Mouse (Mus musculus) thymus, postnatal 25 days (tissue): ENCODE measurements around the gene Vmn2r6.
"Not testable (repeated sequence)": the region's sequence is repeated elsewhere in the genome, so short reads cannot be mapped to it uniquely, and the experiment has no call there.

Source experiments
- DNase-seq: peaks from one replicate; pipeline ENCODE4 v3.0.0; 2022

Vmn2r6 gene

DNA sequence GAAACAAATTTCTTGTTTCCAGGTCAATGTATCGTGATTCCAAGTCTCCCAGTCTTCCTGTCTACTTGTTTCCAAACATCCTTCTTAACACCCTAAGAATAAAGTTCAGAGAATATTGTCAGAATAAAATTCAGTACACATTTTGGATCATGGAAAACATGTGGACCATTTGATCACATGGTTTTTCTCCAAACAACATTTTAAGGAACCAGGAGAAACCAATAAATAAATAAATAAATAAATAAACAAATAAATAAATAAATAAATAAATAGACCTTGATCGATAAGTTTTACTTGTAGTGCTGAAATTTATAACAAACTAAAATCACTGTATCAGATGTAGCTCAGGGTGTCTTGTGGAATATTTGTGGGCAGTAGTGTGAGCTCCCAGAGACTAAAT, at the start of gene Vmn2r6:
Gene Vmn2r6 (minus strand): TSS at position 101 of the 400 bp plus-strand sequence.
- DNase-seq: not testable (repeated sequence)

DNA sequence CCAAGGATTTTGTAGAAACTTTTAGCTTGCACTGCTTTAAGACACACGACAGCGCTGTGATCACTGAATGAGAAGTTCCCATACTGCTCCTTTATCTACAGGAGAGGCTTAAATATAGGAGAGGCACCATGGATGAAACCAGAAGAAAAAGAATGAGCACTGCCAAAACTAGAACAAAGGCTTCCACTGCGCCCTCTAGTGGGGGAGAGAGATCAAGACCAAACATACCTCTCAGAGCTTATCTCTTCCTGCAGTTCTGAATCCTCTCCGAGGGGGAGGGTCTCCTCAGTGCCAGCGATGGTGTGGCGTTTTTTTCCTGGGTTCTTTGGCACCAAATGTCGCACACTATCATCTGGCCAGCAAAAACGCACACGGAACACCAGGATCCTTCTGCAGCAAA, 22.0 kb upstream of the Vmn2r6 start:
- no peak for DNase-seq

- not testable (repeated sequence) for DNase-seq
Observed at GRCm38 (mm10) chr3:64568793-64569192, 3.2 kb upstream of the Vmn2r6 start.

DNA sequence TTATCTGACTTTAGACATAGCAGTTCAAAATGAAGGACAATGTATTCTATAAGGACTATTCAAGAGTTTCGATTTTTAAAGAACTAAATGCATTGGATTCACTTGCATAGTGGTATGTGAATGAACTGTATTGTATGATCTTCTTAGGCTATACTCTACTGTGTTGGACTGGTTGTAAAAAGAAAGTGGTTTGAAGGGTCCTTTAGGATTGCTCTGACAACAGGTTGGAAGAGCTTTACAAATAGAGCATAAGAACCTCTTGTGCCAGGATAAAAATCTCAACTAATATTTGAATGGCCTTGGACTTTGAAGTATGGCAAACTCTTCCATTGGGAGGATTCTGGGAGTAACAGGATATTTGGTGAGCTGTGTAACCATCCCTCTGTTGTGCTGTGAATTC, 42.0 kb downstream of the Vmn2r6 start:
- DNase-seq: not testable (repeated sequence)

DNA sequence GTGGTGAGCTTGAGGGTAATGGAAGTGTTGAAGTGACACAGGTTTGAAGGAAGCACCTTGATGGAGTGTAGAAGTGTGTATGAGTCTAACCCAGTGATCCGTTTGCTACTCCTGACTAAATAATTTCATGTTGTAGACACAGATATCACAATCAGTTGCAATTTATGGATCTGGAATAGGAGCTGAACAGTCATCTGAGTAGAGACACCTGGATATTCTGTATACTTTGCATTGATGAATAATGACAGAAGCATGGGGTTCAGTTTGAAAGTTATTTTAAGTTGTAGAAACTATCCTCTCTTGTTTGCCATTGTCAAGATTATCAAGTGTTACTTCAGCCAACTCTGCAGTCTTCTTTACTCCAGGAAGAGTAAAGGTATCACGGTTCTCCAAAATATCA, 55.9 kb downstream of the Vmn2r6 start, which contains the start of gene Vmn2r5:
Gene Vmn2r5 (minus strand): TSS at position 101 of the 400 bp plus-strand sequence.
- not testable (repeated sequence) for DNase-seq
